Mouse (Mus musculus) T-helper 1 cell (primary cell): ENCODE measurements around the gene 1700102P08Rik.

ENCODE experiments used
- in situ Hi-C: fragments of 300-600 bp; cut with MboI, MseI; formaldehyde crosslinking; loops from one replicate; pipeline ENCODE4 v1.15.1; 2025; ENCODE audit warnings: high pct_unique_total_duplicates

Gene 1700102P08Rik

GRCm38 (mm10) chr9:108459939-108460318, 67.3 kb downstream of the 1700102P08Rik start:
- in situ Hi-C loops, result no loop called here
